Mouse (Mus musculus): Measurements from ENCODE around the gene Prss53. TPM values are rescaled to one million over a fixed set of nuclear protein-coding genes. Genes with fewer than 3 reads are reported as not detected.

The Prss53 gene
- 0.56 and 0.76 TPM in 2 replicates for polyA plus RNA-seq (2015; fragmentation: Nextera tagmentation; extraction: Ambion mirVana)

DNA sequence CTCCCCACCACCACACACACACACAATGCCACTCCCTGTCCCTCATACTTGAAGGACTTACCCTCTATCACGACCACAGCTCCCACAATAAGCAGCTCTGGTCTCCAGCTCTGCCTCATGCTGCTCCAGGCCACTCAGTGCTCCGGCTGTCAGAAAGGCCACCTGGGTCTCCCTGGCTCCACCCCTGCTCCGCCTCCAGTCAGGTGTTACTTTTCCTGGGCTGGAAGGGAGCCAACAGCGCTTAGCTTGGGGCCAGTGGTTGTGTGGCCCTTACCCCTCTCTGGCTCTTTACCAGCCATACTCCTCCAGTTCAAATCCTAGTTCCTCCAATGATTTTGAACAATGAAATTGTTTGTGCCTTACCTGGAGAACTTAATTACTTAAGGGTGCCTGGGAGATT is at the start of gene Prss53:
Gene Prss53, minus strand, starts transcription at position 173 of the 400 bp plus-strand sequence.
- no peaks in the 10 kb centered on the region for H3K27me3 ChIP-seq (replicated peaks; ENCODE audit: insufficient read depth, low read length)
- peaks cover 10% of the 10 kb centered on the region; the same call in 1 of the 2 replicates for H3K36me3 ChIP-seq (ENCODE audit: insufficient read depth, low read length)
- no peak for ATAC-seq
- H3K9ac ChIP-seq (replicated peaks; ENCODE audit: low read depth): no peak within 1 kb of the TSS
- 27% methylated on average over 4 of the region's 4 CpGs for WGBS
- H3K4me1 ChIP-seq (ENCODE audit: insufficient read depth, low read depth, low read length): peaks cover 6% of the 10 kb centered on the region; the same call in 1 of the 2 replicates
- H3K4me2 ChIP-seq (replicated peaks; ENCODE audit: low read depth, low read length): no peak within 1 kb of the TSS
- no peak within 1 kb of the TSS for H3K4me3 ChIP-seq (ENCODE audit: low read depth, low read length)
- TF ChIP-seq EP300 (IDR thresholded peaks at IDR 0.05) (no peak), CTCF (IDR thresholded peaks at IDR 0.05) (no peak)
- peak; percentile 58 for DNase-seq (ENCODE audit: low spot score)
- no peaks in the 10 kb centered on the region for H3K9me3 ChIP-seq (ENCODE audit: low read length)
- no peak within 1 kb of the TSS for H3K27ac ChIP-seq (ENCODE audit: low read length)

DNA sequence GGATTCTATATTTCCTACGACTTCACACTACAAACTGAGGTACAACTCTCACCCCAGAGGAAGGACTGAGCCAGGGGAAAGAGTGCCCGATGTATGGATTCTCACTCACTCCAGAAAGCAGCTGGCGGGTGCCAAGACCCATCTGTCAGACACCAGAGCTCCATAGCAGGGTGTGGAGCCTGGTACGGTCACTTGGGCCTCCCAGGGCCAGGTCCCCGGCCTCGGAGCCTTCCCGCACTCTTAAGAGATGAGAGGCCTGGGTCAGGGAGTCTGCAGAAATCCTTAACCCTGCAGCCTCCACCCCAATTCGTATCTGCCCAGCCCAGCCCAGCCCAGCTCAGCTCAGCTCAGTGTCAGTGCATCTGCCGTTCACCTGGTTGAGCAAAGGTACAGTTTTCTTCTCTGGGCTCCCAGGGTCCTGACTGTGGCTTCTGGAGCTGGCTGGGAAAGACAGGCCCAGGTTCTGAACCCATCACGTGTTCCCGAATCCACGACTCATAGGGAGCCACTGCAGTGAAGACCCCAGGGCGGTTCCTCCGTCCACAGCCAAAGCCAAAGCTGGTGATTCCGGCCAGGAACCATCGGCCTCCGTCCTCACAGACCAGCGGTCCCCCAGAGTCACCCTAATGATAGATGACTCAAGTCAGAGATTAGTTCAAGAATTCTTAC is 45.6 kb upstream of the Prss53 start:
- Histone ChIP-seq H3K27ac (ENCODE audit: low read length) (peak overlapping the region; percentile 71; the same call in 1 of the 2 replicates), H3K4me2 (replicated peaks; ENCODE audit: low read depth, low read length) (peak overlapping the region; percentile 99), H3K36me3 (ENCODE audit: insufficient read depth, low read length) (no peaks in the 10 kb centered on the region), H3K4me1 (ENCODE audit: insufficient read depth, low read depth, low read length) (peaks cover 6% of the 10 kb centered on the region; the same call in 1 of the 2 replicates), H3K9me3 (ENCODE audit: low read length) (no peaks in the 10 kb centered on the region), H3K9ac (replicated peaks; ENCODE audit: low read depth) (peak overlapping the region; percentile 51), H3K4me3 (ENCODE audit: low read depth, low read length) (peak overlapping the region; percentile 64), H3K27me3 (replicated peaks; ENCODE audit: insufficient read depth, low read length) (no peaks in the 10 kb centered on the region)
- ATAC-seq (no peak), DNase-seq (ENCODE audit: low spot score) (no peak)
- 55% methylated on average over 18 of the region's 18 CpGs for WGBS
- TF ChIP-seq EP300 (IDR thresholded peaks at IDR 0.05) (no peak), CTCF (IDR thresholded peaks at IDR 0.05) (no peak)

DNA sequence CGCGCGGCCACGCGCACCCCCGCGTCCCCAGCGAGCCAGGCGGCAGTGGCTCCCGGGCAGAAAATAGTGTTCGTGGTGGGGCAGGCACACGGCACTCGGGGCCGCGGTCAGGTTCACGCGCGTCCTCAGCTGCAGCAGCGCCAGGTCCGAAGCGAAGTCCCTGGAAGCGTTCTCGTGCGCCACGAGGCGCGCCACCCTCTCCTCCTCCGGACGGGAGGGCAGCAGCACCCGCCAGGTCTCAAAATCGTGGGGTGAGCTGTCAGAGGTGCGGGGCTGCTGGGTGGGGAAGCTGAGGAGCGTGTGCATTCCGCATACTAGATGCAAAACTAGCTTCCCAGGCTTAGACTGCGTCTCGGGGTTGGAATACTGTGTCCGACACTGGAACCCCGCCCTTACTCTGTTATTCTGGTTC is 45.0 kb upstream of the Prss53 start:
- Histone ChIP-seq H3K27me3 (replicated peaks; ENCODE audit: insufficient read depth, low read length) (no peaks in the 10 kb centered on the region), H3K27ac (ENCODE audit: low read length) (peak overlapping the region; percentile 71; the same call in 1 of the 2 replicates), H3K9ac (replicated peaks; ENCODE audit: low read depth) (peak overlapping the region; percentile 51), H3K4me2 (replicated peaks; ENCODE audit: low read depth, low read length) (peak overlapping the region; percentile 99), H3K36me3 (ENCODE audit: insufficient read depth, low read length) (no peaks in the 10 kb centered on the region), H3K4me3 (ENCODE audit: low read depth, low read length) (peak overlapping the region; percentile 64), H3K9me3 (ENCODE audit: low read length) (no peaks in the 10 kb centered on the region), H3K4me1 (ENCODE audit: insufficient read depth, low read depth, low read length) (peaks cover 10% of the 10 kb centered on the region; the same call in 1 of the 2 replicates)
- ATAC-seq (peak; percentile 23), DNase-seq (ENCODE audit: low spot score) (peak; percentile 49)
- TF ChIP-seq EP300 (IDR thresholded peaks at IDR 0.05): no peak
- no peak for TF ChIP-seq CTCF (IDR thresholded peaks at IDR 0.05)
- under 1% methylated on average over 38 of the region's 38 CpGs for WGBS

DNA sequence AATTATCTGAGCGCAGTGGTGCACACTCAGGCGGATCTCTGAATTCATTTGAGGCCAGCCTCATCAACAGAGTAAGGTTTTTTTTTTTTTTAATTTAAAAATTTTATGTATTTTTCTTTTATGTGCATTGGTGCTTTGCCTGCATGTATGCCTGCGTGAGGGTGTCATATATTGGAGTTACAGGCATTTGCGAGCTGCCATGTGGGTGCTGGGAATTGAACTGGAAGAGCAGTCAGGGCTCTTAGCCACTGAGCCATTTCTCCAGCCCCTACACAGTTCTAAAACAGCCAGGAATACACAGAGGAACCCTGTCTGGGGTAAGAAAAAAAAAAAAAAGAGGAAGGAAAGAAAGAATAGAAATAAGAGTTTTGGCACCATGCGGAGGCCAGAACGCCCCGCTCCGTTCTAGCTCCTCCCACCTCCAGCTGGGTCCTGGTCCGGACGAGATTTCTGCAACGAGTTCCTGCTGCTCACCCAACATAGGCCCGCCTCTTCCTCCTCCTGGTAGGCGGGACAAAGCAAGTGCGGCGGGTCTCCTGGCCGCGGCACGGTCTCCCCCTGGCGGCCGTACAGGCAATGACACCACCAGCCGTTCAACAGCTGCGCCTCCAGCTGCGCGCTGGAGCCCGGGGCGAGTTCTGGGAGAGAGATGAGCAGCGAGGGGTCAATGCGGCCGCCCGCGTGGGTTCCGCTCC is 44.4 kb upstream of the Prss53 start:
- no peaks in the 10 kb centered on the region for H3K9me3 ChIP-seq (ENCODE audit: low read length)
- peak; percentile 88 for ATAC-seq
- H3K4me2 ChIP-seq (replicated peaks; ENCODE audit: low read depth, low read length): peak overlapping the region; percentile 99
- no peaks in the 10 kb centered on the region for H3K36me3 ChIP-seq (ENCODE audit: insufficient read depth, low read length)
- peaks cover 10% of the 10 kb centered on the region; the same call in 1 of the 2 replicates for H3K4me1 ChIP-seq (ENCODE audit: insufficient read depth, low read depth, low read length)
- DNase-seq (ENCODE audit: low spot score): peak; percentile 99
- 6% methylated on average over 31 of the region's 32 CpGs for WGBS
- H3K27me3 ChIP-seq (replicated peaks; ENCODE audit: insufficient read depth, low read length): no peaks in the 10 kb centered on the region
- peak overlapping the region; percentile 51 for H3K9ac ChIP-seq (replicated peaks; ENCODE audit: low read depth)
- peak overlapping the region; percentile 95; the same call in 1 of the 2 replicates for H3K27ac ChIP-seq (ENCODE audit: low read length)
- TF ChIP-seq CTCF (IDR thresholded peaks at IDR 0.05): peak; percentile 99
- TF ChIP-seq EP300 (IDR thresholded peaks at IDR 0.05): no peak
- H3K4me3 ChIP-seq (ENCODE audit: low read depth, low read length): peak overlapping the region; percentile 64

DNA sequence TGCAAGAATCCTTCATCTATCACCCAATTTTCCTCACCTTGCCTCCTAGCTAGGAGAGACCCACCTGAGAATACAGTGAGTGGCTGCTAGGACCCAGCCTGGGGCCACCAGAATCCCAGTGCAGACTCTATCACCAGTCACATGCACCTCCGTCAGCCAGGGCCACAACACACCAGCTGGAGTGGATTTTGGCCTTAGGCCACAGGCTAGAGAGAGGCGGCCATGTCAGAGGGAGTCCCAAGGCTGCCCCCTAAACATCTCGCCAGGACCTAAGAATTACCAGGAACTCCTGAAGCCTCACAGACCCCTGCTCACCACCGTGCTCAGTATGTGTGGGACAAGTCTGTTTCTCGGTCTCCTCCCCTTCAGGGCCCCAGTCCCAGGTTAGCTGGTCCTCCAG is 43.3 kb upstream of the Prss53 start:
- peak overlapping the region; percentile 95; the same call in 1 of the 2 replicates for H3K27ac ChIP-seq (ENCODE audit: low read length)
- ATAC-seq (no peak), DNase-seq (ENCODE audit: low spot score) (no peak)
- no peak for TF ChIP-seq EP300 (IDR thresholded peaks at IDR 0.05)
- no peak for TF ChIP-seq CTCF (IDR thresholded peaks at IDR 0.05)
- no peaks in the 10 kb centered on the region for H3K9me3 ChIP-seq (ENCODE audit: low read length)
- peaks cover 10% of the 10 kb centered on the region; the same call in 1 of the 2 replicates for H3K4me1 ChIP-seq (ENCODE audit: insufficient read depth, low read depth, low read length)
- no peak overlapping the region for H3K4me3 ChIP-seq (ENCODE audit: low read depth, low read length)
- no peaks in the 10 kb centered on the region for H3K36me3 ChIP-seq (ENCODE audit: insufficient read depth, low read length)
- H3K4me2 ChIP-seq (replicated peaks; ENCODE audit: low read depth, low read length): no peak overlapping the region
- H3K9ac ChIP-seq (replicated peaks; ENCODE audit: low read depth): no peak overlapping the region
- no peaks in the 10 kb centered on the region for H3K27me3 ChIP-seq (replicated peaks; ENCODE audit: insufficient read depth, low read length)
- 58% methylated on average over 5 of the region's 5 CpGs for WGBS
